Mouse (Mus musculus): ENCODE data around the gene Lrp2. TPM values are rescaled to one million over a fixed set of nuclear protein-coding genes. Genes with fewer than 3 reads are reported as not detected.

The Lrp2 gene
- polyA plus RNA-seq, 1 experiment from 2014 or later, result 1.8 TPM

DNA sequence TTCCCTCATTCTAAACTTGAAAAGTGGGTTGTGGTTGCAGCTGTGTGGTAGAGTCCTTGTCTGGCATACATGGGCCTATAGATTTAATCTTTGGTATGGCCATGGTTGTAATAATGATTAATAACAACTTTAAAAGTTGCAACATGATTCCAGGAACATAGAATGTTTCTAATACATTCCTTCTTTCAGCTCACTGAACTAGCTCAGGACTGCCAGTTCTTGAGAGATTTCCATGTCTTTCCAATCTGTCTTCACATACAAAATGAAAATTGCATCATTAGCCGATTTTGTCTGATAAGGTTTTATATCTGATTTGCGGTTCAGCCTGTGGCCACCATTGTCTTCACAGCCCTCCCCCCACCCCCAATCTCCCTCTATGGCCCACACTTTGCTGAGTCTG lies 5.8 kb downstream of the Lrp2 start:
- Histone ChIP-seq H3K4me3 (replicated peaks) (no peak overlapping the region), H3K27me3 (peaks cover 25% of the 10 kb centered on the region), H3K4me1 (peaks cover 10% of the 10 kb centered on the region), H3K4me2 (no peak overlapping the region), H3K9ac (no peak overlapping the region), H3K27ac (no peak overlapping the region), H3K9me3 (no peaks in the 10 kb centered on the region), H3K36me3 (replicated peaks) (no peaks in the 10 kb centered on the region)
- ATAC-seq (ENCODE audit: low FRiP score), result no peak
- WGBS, result 92% methylated on average over 2 of the region's 2 CpGs

DNA sequence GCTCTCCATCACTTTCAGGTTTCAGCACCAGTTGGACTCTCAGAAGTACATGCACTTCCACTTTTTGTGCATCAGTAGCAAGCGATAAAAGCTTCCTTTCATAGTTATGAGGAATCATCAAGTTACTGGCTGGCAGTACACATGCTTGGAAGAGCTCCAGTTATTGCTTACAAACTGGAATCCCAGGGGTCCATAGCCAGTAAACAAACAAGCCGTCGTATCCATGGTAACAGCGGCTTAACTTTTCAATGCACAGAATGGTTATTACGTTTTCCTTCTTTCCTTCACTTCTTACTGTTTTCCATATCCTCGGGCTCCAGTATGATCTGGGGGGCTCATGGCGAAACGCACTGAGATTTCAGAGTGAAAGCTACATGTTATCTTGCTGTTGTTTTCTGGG lies 7.7 kb downstream of the Lrp2 start:
- Histone ChIP-seq H3K4me2 (no peak overlapping the region), H3K9me3 (no peaks in the 10 kb centered on the region), H3K27ac (no peak overlapping the region), H3K27me3 (peaks cover 8% of the 10 kb centered on the region; the same call in 1 of the 2 replicates), H3K4me1 (peaks cover 11% of the 10 kb centered on the region), H3K36me3 (replicated peaks) (no peaks in the 10 kb centered on the region), H3K4me3 (replicated peaks) (no peak overlapping the region), H3K9ac (no peak overlapping the region)
- WGBS, result 73% methylated on average over 8 of the region's 8 CpGs
- ATAC-seq (ENCODE audit: low FRiP score), result no peak

DNA sequence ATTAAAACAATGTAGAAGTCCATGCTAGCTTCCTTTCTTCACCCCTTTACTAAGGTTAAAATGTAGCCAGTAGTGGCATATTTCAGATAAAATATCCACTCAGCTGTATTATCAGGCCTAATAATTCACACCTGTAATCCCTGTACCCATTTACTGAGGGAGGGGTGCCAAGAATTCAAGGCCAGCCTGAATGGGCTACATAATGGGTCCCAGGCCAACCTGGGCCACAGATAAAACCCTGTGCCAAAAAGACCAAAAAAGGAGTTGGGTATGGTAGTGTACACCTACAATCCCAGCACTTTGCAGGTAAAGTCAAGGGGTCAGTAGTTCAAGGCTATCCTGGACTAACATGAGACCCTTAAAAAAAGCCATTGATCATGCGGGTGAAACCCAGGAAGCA lies 9.3 kb downstream of the Lrp2 start:
- Histone ChIP-seq H3K9ac (no peak overlapping the region), H3K27ac (no peak overlapping the region), H3K4me1 (peaks cover 18% of the 10 kb centered on the region), H3K4me2 (no peak overlapping the region), H3K27me3 (0 out of 2 replicates have a peak, but pooled peaks cover 3% of the 10 kb centered on the region), H3K36me3 (replicated peaks) (no peaks in the 10 kb centered on the region), H3K4me3 (replicated peaks) (no peak overlapping the region), H3K9me3 (no peaks in the 10 kb centered on the region)
- no peak for ATAC-seq (ENCODE audit: low FRiP score)
- 95% methylated on average over 1 of the region's 1 CpGs for WGBS

DNA sequence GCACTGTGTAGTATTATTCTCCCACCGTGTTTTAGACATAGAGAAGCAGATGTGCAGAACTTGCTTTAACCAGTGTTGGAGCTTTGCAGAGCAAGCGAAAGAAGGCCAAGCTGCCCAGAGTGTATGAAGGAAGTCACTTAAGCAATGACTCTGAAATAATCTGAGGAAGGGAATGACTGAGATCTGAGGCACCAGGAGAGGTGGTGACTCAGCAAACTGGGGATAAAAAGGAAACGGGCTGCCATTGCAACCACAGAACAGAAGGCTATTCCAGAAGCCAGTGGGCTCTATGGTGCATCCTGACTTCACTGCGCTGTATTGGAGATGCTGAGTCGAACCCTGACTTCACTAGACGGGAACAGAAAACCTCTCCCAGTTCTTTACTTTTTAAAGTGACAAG lies 10.9 kb downstream of the Lrp2 start:
- WGBS, result 69% methylated on average over 6 of the region's 6 CpGs
- Histone ChIP-seq H3K36me3 (replicated peaks) (no peaks in the 10 kb centered on the region), H3K4me2 (no peak overlapping the region), H3K4me1 (peaks cover 18% of the 10 kb centered on the region), H3K9ac (no peak overlapping the region), H3K9me3 (no peaks in the 10 kb centered on the region), H3K4me3 (replicated peaks) (no peak overlapping the region), H3K27ac (no peak overlapping the region), H3K27me3 (0 out of 2 replicates have a peak, but pooled peaks cover 3% of the 10 kb centered on the region)
- ATAC-seq (ENCODE audit: low FRiP score), result no peak

DNA sequence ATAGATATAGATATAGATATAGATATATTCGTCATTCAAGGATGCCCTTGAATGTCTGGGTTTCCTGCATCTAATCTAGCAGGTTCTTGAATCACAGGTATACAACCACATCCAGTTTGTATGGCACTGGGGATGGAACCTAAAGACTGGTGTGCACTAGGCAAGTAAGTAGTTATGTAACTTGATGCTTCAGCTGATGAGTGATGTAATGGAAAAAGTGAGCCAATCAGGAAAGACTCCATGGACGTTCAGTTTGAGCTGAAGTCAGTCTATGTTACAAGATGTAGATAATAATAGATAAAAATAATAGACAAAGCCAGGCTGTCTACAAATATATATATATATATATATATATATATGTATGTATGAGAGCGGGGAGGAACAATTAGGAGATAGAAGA lies 11.6 kb downstream of the Lrp2 start:
- Histone ChIP-seq H3K9me3 (no peaks in the 10 kb centered on the region), H3K4me1 (peaks cover 18% of the 10 kb centered on the region)

DNA sequence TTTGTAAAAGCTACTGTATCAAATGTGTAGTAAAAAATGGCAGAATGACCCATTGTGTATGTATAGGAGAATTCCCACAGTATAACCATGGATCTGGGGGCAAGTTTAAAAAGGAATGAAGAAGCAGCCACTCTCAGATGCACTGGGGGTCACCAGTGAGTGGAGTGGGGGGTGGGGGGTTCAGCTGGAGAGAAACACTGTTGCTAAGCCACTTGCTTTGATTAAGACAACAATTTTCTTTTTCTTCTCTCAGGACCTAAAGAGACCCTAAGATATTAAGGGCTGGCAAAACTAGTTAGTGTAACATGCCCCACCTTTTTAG lies 12.2 kb downstream of the Lrp2 start:
- no peak overlapping the region for H3K4me3 ChIP-seq (replicated peaks)
- H3K4me2 ChIP-seq, result no peak overlapping the region
- H3K27ac ChIP-seq, result no peak overlapping the region
- H3K9me3 ChIP-seq, result no peaks in the 10 kb centered on the region
- H3K9ac ChIP-seq, result no peak overlapping the region
- peaks cover 18% of the 10 kb centered on the region for H3K4me1 ChIP-seq
- ATAC-seq (ENCODE audit: low FRiP score), result no peak
- H3K27me3 ChIP-seq, result 0 out of 2 replicates have a peak, but pooled peaks cover 3% of the 10 kb centered on the region
- no peaks in the 10 kb centered on the region for H3K36me3 ChIP-seq (replicated peaks)

More for the DNA sequence above, 11.6 kb downstream of the Lrp2 start:
- no peak overlapping the region for H3K9ac ChIP-seq
- WGBS, result 76% methylated on average over 3 of the region's 3 CpGs
- 0 out of 2 replicates have a peak, but pooled peaks cover 3% of the 10 kb centered on the region for H3K27me3 ChIP-seq
- H3K27ac ChIP-seq, result no peak overlapping the region
- H3K36me3 ChIP-seq (replicated peaks), result no peaks in the 10 kb centered on the region
- no peak for ATAC-seq (ENCODE audit: low FRiP score)
- no peak overlapping the region for H3K4me3 ChIP-seq (replicated peaks)
- no peak overlapping the region for H3K4me2 ChIP-seq

DNA sequence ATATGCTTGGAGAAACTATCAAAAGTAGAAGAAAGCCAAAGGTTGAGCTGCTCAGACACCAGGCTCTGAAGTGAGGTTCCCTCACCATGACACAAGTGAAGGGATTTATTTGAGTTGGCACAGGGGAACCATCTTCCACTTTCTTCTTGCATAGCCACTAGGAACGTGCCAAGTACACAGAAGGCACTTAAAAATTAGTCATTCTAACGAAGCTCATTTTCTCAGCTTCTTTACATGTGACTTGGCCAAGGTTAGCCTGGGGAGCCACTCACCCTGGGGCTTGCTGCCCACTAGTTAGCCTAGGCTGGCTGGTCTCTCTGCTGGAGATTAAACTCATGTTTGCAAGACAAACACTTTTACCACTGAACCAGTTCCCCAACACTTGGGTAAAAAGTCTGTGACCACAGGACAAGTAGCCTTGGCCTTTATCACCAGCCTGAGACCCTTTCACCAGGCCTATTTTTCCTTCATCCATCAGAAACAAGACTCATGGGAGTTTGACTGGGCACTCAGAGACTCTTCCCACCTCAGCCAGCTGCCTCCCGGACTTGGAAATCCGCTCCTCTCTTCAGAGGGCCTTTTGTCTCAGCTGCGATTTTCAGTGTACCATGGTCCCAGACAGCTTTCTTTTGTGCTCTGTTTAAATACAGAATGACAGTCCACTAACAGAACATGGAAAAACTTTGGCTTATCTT lies 12.7 kb downstream of the Lrp2 start:
- peaks cover 16% of the 10 kb centered on the region for H3K4me1 ChIP-seq
- no peak overlapping the region for H3K27ac ChIP-seq
- H3K9ac ChIP-seq, result no peak overlapping the region
- H3K4me3 ChIP-seq (replicated peaks), result no peak overlapping the region
- no peaks in the 10 kb centered on the region for H3K9me3 ChIP-seq
- H3K27me3 ChIP-seq, result 0 out of 2 replicates have a peak, but pooled peaks cover 3% of the 10 kb centered on the region
- H3K4me2 ChIP-seq, result no peak overlapping the region
- 58% methylated on average over 5 of the region's 5 CpGs for WGBS
- H3K36me3 ChIP-seq (replicated peaks), result no peaks in the 10 kb centered on the region
- ATAC-seq (ENCODE audit: low FRiP score), result no peak

DNA sequence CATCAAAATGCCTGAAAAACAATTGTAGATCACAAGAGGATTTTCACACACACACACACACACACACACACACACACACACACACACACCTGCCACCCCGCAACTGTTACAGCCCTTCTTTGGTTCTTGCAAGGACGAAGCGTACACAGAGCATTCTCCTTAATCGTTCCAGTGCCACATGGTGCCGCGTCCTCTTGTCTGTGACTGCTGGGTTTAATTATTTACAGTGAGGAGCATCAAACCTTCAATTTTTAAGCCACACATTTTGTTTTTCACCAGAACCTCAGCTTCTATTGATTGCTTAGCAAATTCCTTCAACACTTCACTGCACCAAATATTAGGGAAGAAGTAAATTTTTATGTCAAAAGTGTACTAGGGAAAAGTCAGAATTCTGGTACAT lies 15.3 kb downstream of the Lrp2 start:
- ATAC-seq (ENCODE audit: low FRiP score), result no peak
- H3K4me2 ChIP-seq, result no peak overlapping the region
- no peak overlapping the region for H3K9ac ChIP-seq
- no peak overlapping the region for H3K27ac ChIP-seq
- no peaks in the 10 kb centered on the region for H3K9me3 ChIP-seq
- 0 out of 2 replicates have a peak, but pooled peaks cover 3% of the 10 kb centered on the region for H3K27me3 ChIP-seq
- H3K36me3 ChIP-seq (replicated peaks), result no peaks in the 10 kb centered on the region
- H3K4me1 ChIP-seq, result peaks cover 14% of the 10 kb centered on the region
- no peak overlapping the region for H3K4me3 ChIP-seq (replicated peaks)
- WGBS, result 77% methylated on average over 6 of the region's 6 CpGs

DNA sequence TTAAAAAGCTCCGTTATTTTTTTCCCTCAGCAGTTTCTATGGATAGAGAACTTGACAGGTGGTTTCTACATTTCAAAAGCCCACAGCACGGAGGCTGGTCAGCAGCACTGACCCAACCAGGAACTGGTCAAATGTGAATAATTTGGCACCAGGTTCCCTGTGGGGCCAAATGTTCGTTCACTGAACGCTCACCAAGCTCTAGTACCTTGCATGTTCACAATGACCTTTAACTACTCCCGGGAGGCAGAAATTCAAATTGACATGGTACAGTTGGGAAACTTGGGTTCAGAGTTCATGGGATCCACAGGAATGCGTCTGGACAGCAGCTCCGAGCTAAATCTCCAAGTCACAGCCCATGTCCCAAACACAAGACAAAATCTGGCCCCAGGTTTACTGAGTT lies 19.6 kb downstream of the Lrp2 start:
- no peak overlapping the region for H3K9ac ChIP-seq
- H3K27ac ChIP-seq, result no peak overlapping the region
- H3K9me3 ChIP-seq, result no peaks in the 10 kb centered on the region
- ATAC-seq (ENCODE audit: low FRiP score), result no peak
- H3K4me1 ChIP-seq, result no peaks in the 10 kb centered on the region
- H3K36me3 ChIP-seq (replicated peaks), result no peaks in the 10 kb centered on the region
- WGBS, result 70% methylated on average over 7 of the region's 7 CpGs
- H3K27me3 ChIP-seq, result no peaks in the 10 kb centered on the region
- H3K4me2 ChIP-seq, result no peak overlapping the region
- H3K4me3 ChIP-seq (replicated peaks), result no peak overlapping the region

DNA sequence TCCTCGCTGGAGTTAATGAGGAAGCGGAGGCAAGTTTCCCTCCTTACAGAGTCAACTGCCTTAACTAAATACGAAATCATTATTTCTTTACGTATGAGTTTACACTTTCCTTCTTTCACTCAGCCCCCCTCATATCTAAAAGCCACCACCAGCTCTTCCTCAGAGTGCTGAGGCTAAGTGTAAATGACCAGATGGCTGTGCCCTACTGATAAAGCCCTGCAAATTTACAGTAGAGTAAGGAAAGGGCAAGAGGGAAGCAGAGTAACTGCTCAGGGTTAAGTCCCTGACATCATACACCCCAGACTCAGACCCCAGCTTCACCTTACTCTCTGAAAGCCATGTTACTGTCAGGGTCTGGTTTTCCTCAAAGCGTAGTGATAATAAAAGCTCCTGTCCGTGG lies 22.4 kb downstream of the Lrp2 start:
- WGBS, result 89% methylated on average over 6 of the region's 6 CpGs
- Histone ChIP-seq H3K4me3 (replicated peaks) (no peak overlapping the region), H3K27ac (no peak overlapping the region), H3K4me2 (no peak overlapping the region), H3K4me1 (no peaks in the 10 kb centered on the region), H3K9me3 (no peaks in the 10 kb centered on the region), H3K36me3 (replicated peaks) (no peaks in the 10 kb centered on the region), H3K27me3 (no peaks in the 10 kb centered on the region), H3K9ac (no peak overlapping the region)
- ATAC-seq (ENCODE audit: low FRiP score), result no peak

DNA sequence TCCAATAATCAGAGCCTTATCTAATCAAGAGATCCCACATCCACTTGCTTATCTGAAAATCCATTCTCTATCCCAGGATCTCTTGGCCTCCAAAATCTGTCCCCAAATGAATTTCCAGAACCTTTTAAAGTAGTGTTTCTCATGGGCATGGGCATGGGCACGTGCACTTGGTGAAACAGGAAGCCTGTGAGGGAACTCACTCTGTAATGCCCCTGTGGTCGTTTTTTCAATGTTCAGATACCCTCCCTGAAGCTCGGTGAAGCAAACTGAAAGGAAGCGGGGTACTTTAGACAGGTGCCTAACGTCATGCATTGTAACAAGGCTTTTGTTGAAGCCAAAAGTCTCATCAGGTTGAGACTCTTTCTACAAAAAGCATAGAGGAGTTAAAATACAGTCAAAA lies 23.1 kb downstream of the Lrp2 start:
- Histone ChIP-seq H3K4me2 (no peak overlapping the region), H3K27ac (no peak overlapping the region), H3K4me3 (replicated peaks) (no peak overlapping the region), H3K4me1 (no peaks in the 10 kb centered on the region), H3K9ac (no peak overlapping the region), H3K36me3 (replicated peaks) (no peaks in the 10 kb centered on the region), H3K27me3 (no peaks in the 10 kb centered on the region), H3K9me3 (no peaks in the 10 kb centered on the region)
- ATAC-seq (ENCODE audit: low FRiP score), result no peak
- WGBS, result 71% methylated on average over 5 of the region's 5 CpGs

DNA sequence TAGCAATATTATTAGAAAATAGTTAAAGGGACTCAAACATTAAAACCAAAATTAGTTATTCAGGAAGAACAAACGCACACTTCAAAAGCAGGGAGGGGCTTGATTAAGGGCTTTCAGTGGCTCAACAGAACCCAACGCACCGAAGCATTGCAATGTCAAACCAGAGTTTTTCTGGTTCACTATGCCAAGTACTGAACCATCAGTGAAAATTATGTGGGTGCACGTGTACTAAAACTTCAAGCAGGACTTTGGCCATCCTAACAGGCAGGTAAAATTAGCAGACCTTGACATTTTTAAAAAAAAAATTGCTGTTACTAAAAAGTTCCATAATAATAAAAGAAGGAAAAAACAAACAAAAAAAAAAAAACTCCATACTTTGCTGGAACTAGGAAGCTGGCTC lies 25.6 kb downstream of the Lrp2 start:
- Histone ChIP-seq H3K9me3 (no peaks in the 10 kb centered on the region), H3K9ac (no peak overlapping the region), H3K27me3 (no peaks in the 10 kb centered on the region), H3K4me3 (replicated peaks) (no peak overlapping the region), H3K4me2 (no peak overlapping the region), H3K4me1 (peaks cover 4% of the 10 kb centered on the region; the same call in 1 of the 2 replicates), H3K36me3 (replicated peaks) (no peaks in the 10 kb centered on the region), H3K27ac (no peak overlapping the region)
- ATAC-seq (ENCODE audit: low FRiP score), result no peak
- WGBS, result 79% methylated on average over 4 of the region's 4 CpGs

DNA sequence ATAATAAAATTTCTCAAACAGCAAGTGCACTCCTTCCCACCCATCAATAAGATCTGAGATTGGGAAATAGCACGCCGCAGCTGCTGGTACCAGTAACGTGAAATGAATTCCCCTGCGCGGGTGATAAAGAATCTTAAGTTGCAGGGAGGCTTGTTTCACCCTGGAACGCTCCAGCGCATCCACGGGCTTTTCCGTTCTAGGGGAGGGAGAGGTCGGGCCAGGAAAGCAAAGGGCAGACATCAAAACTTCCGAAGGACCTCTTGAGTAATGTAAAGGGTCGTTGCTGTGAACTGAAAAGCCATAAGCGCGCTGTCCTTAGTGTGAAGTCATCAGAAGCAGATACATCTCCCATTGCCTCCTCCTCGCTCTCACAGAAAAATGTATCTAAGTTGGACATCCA lies 26.5 kb downstream of the Lrp2 start:
- Histone ChIP-seq H3K4me1 (peaks cover 4% of the 10 kb centered on the region; the same call in 1 of the 2 replicates), H3K9me3 (no peaks in the 10 kb centered on the region), H3K36me3 (replicated peaks) (no peaks in the 10 kb centered on the region), H3K27me3 (no peaks in the 10 kb centered on the region), H3K4me3 (replicated peaks) (no peak overlapping the region), H3K27ac (no peak overlapping the region), H3K4me2 (no peak overlapping the region), H3K9ac (no peak overlapping the region)
- ATAC-seq (ENCODE audit: low FRiP score), result no peak
- WGBS, result 83% methylated on average over 15 of the region's 15 CpGs
